Mouse (Mus musculus) G1E (cell line): Measurements from ENCODE around the gene Lmbr1. TPM values are rescaled to one million over a fixed set of nuclear protein-coding genes. Genes with fewer than 3 reads are reported as not detected.

ENCODE experiments used
- ATAC-seq: 2 replicates; pipeline ENCODE4 v1.8.0; 2016; ENCODE audit warnings: mild to moderate bottlenecking; ENCODE audit not compliant: insufficient number of reproducible peaks, poor library complexity, low FRiP score, severe bottlenecking; ENCODE audit errors: extremely low read depth
- DNase-seq: peaks from one replicate; pipeline ENCODE4 v3.0.0; 2012; ENCODE audit warnings: low spot score
- H3K27me3 ChIP-seq: 2 replicates; pipeline ENCODE4 v1.6.1; 2012; ENCODE audit warnings: mild to moderate bottlenecking, low read length, inconsistent platforms; ENCODE audit not compliant: insufficient read depth
- H3K36me3 ChIP-seq: replicated peaks from 2 replicates; pipeline ENCODE3; 2012; ENCODE audit warnings: mild to moderate bottlenecking, inconsistent platforms
- H3K4me1 ChIP-seq: 2 replicates; pipeline ENCODE4 v1.6.1; 2012; ENCODE audit warnings: low read depth, low read length, inconsistent platforms, mixed read lengths; ENCODE audit not compliant: insufficient read depth
- H3K4me3 ChIP-seq: 2 replicates; pipeline ENCODE4 v1.5.1; 2012; ENCODE audit warnings: low read depth, mild to moderate bottlenecking, inconsistent platforms, low read length, moderate library complexity, mixed read lengths
- H3K9me3 ChIP-seq: replicated peaks from 2 replicates; pipeline ENCODE4 v1.6.1; 2012; ENCODE audit warnings: inconsistent platforms
- CTCF ChIP-seq: IDR thresholded peaks from 2 replicates; pipeline ENCODE4 v1.5.1; 2012; ENCODE audit warnings: low read depth, low read length, inconsistent platforms, mixed read lengths
- GATA1 ChIP-seq: IDR thresholded peaks from 2 replicates; pipeline ENCODE4 v1.6.1; 2012; ENCODE audit warnings: borderline replicate concordance, low read length, inconsistent platforms, mixed read lengths
- GATA2 ChIP-seq: IDR thresholded peaks from 2 replicates; pipeline ENCODE4 v1.6.1; 2012; ENCODE audit warnings: low read depth, low read length, inconsistent platforms, borderline replicate concordance
- POLR2AphosphoS5 ChIP-seq: IDR thresholded peaks from 2 replicates; pipeline ENCODE4 v1.6.1; 2012; ENCODE audit warnings: low read depth, low read length, inconsistent platforms; ENCODE audit not compliant: insufficient replicate concordance
- TAL1 ChIP-seq: conservative IDR thresholded peaks from 2 replicates; pipeline ENCODE4 v1.6.1; 2012; ENCODE audit warnings: low read depth, low read length, inconsistent platforms, mixed read lengths
- polyA plus RNA-seq: library from polyadenylated mRNA; stranded (reverse); fragments of >175 nt; gene quantifications from 2 replicates; pipeline ENCODE4 v1.2.3, GENCODE M21; 2012
- total RNA-seq, 2 experiments: library from RNA; stranded (forward) in 1 of 2; stranded (reverse) in 1 of 2; fragments of 200-1000 nt in 1 of 2; fragments of >200 nt in 1 of 2; fragmentation: Nextera tagmentation in 1 of 2; gene quantifications; 2 replicates each; pipeline ENCODE4 v1.2.3; 2014 to 2017

Lmbr1 gene
- total and polyA plus RNA-seq, 3 experiments = 2.4 to 10.0 (median 10.0) TPM

GRCm38 (mm10) chr5:29186798-29187197 is 191.4 kb downstream of the Lmbr1 start:
- H3K4me3 ChIP-seq = no peak overlapping the region
- H3K9me3 ChIP-seq = no peaks in the 10 kb centered on the region
- no peak for ATAC-seq
- no peaks in the 10 kb centered on the region for H3K36me3 ChIP-seq
- no peak for TF ChIP-seq GATA2
- no peak for TF ChIP-seq CTCF
- no peak for TF ChIP-seq GATA1
- no peak for TF ChIP-seq TAL1
- no peak for TF ChIP-seq POLR2AphosphoS5
- H3K27me3 ChIP-seq = no peaks in the 10 kb centered on the region
- H3K4me1 ChIP-seq = no peaks in the 10 kb centered on the region
- DNase-seq = no peak

Other genes starting within 250 kb of the Lmbr1 start
- 0.45 TPM in 1 of 2 replicates, not detected in the other for gene Rnf32, start 182.4 kb downstream of the Lmbr1 start, total RNA-seq (2014; fragmentation: Nextera tagmentation)
- gene Rnf32, start 182.4 kb downstream of the Lmbr1 start, total RNA-seq (2017) = 0.55 and 0.99 TPM in 2 replicates
- 0.15 TPM in 1 of 2 replicates, not detected in the other for gene Rnf32, start 182.4 kb downstream of the Lmbr1 start, polyA plus RNA-seq
- 26.2 and 26.6 TPM in 2 replicates for gene Nom1, start 56.3 kb upstream of the Lmbr1 start, total RNA-seq (2014; fragmentation: Nextera tagmentation)
- 22.0 and 26.3 TPM in 2 replicates for gene Nom1, start 56.3 kb upstream of the Lmbr1 start, total RNA-seq (2017)
- gene Nom1, start 56.3 kb upstream of the Lmbr1 start, polyA plus RNA-seq = 12.1 and 14.9 TPM in 2 replicates
- gene Mnx1, start 100.1 kb upstream of the Lmbr1 start, total RNA-seq (2014; fragmentation: Nextera tagmentation) = not detected in 2 replicates
- gene Mnx1, start 100.1 kb upstream of the Lmbr1 start, total RNA-seq (2017) = 0.06 TPM in 1 of 2 replicates, not detected in the other
- not detected in 2 replicates for gene Mnx1, start 100.1 kb upstream of the Lmbr1 start, polyA plus RNA-seq
- gene Ube3c, start 190.9 kb upstream of the Lmbr1 start, total RNA-seq (2014; fragmentation: Nextera tagmentation) = 37.1 and 49.5 TPM in 2 replicates
- 35.8 and 38.0 TPM in 2 replicates for gene Ube3c, start 190.9 kb upstream of the Lmbr1 start, total RNA-seq (2017)
- 3.5 and 3.8 TPM in 2 replicates for gene Ube3c, start 190.9 kb upstream of the Lmbr1 start, polyA plus RNA-seq